Mouse (Mus musculus) forebrain, embryonic 10.5 days (tissue): ENCODE measurements around the gene Ifna15. TPM values are rescaled to one million over a fixed set of nuclear protein-coding genes. Genes with fewer than 3 reads are reported as not detected.
A peak's percentile ranks its signal among the peaks of the same experiment; 100 is the strongest.
"Not testable (repeated sequence)": the region's sequence is repeated elsewhere in the genome, so short reads cannot be mapped to it uniquely, and the experiment has no call there.

ENCODE experiments used
- DNase-seq: peaks from one replicate; pipeline ENCODE4 v3.0.0-alpha.2; 2017; ENCODE audit warnings: low spot score; ENCODE audit errors: extremely low spot score
- H3K27ac ChIP-seq: fragments of 300-500 bp; sonication (generic); 2 replicates; pipeline ENCODE4 v1.5.1; 2016; ENCODE audit warnings: mild to moderate bottlenecking
- H3K27me3 ChIP-seq: fragments of 300-500 bp; sonication (generic); 2 replicates; pipeline ENCODE4 v1.6.1; 2016; ENCODE audit warnings: mild to moderate bottlenecking; ENCODE audit not compliant: poor library complexity, severe bottlenecking
- H3K36me3 ChIP-seq: fragments of 300-500 bp; sonication (generic); replicated peaks from 2 replicates; pipeline ENCODE4 v1.6.1; 2016; ENCODE audit warnings: mild to moderate bottlenecking, moderate library complexity
- H3K4me1 ChIP-seq: fragments of 300-500 bp; sonication (generic); 2 replicates; pipeline ENCODE4 v1.6.1; 2016
- H3K4me3 ChIP-seq: fragments of 300-500 bp; sonication (generic); 2 replicates; pipeline ENCODE4 v1.5.1; 2016; ENCODE audit warnings: mild to moderate bottlenecking, moderate library complexity
- H3K9me3 ChIP-seq: fragments of 300-500 bp; sonication (generic); 2 replicates; pipeline ENCODE4 v1.6.1; 2016; ENCODE audit warnings: mild to moderate bottlenecking, moderate library complexity
- WGBS: fragments of 180-500 bp; shearing (Covaris S2); methylation state at CpG from one replicate; pipeline ENCODE4 v1.1.7; 2016; 5-methylcytosine and 5-hydroxymethylcytosine counted together
- polyA plus RNA-seq: library from polyadenylated mRNA; unstranded; fragments of >200 nt; fragmentation: Nextera tagmentation; extraction: Ambion mirVana; gene quantifications from 2 replicates; pipeline ENCODE4 v1.2.1, GENCODE M21; 2016

The Ifna15 gene
- not detected in 2 replicates for polyA plus RNA-seq

DNA sequence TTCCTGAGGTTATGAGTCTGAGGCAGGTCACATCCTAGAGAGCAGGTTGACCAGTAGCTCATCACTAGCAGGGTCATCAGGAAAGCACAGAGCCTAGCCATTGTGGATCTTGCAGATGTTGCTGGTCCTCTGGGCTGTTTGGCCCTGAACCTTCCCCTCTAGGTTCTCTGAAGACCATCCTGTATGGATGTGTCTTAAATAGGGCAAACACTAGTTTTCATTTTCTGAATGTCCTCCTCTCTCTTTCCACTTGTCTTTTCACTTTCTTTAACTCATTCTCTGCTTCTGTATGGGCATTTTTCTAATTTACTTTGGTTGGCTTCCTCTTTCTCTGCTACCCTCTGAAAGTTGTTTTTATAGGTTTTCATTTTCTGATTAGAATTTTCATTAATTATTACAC is at the start of gene Ifna15:
TSS of gene Ifna15 (minus strand) at position 101 of the 400 bp plus-strand sequence.
- H3K4me1 ChIP-seq, DNase-seq, H3K27me3 ChIP-seq, H3K36me3 ChIP-seq, H3K27ac ChIP-seq, H3K9me3 ChIP-seq, H3K4me3 ChIP-seq: not testable (repeated sequence)

DNA sequence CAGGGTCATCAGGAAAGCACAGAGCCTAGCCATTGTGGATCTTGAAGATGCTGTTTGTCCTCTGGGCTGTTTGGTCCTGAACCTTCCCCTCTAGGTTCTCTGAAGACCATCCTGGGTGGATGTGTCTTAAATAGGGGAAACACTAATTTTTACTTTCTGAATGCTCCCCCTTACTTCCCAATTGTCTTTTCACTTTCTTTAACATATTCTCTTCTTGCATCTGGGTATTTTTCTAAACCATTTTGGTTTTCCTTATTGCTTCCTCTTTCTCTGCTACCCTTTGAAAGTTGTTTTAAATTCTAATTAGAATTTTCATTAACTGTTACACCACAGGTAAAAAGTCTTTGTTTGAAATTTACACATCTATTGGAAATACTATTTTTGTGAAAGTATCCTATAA is 45.2 kb upstream of the Ifna15 start, which contains the start of gene Ifna12:
TSS of gene Ifna12 (minus strand) at position 101 of the 400 bp plus-strand sequence.
- Histone ChIP-seq H3K9me3 (no peaks in the 10 kb centered on the region), H3K27ac (no peak within 1 kb of the TSS), H3K27me3 (no peaks in the 10 kb centered on the region), H3K36me3 (no peaks in the 10 kb centered on the region), H3K4me3 (no peak within 1 kb of the TSS), H3K4me1 (no peaks in the 10 kb centered on the region)
- no peak for DNase-seq

DNA sequence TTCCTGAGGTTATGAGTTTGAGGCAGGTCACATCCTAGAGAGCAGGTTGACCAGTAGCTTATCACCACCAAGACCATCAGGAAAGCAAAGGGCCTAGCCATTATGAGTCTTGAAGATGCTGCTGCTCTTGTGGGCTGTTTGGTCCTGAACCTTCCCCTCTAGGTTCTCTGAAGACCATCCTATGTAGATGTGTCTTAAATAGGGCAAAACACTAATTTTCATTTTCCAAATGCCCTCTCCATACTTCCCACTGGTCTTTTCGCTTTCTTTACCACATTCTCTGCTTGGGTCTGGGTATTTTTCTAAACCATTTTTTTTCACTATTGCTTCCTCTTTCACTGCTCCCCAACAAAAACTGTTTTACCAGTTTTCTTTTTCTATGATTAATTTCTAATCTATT is 34.2 kb upstream of the Ifna15 start, which contains the start of gene Ifna9:
TSS of gene Ifna9 (minus strand) at position 101 of the 400 bp plus-strand sequence.
- H3K36me3 ChIP-seq = no peaks in the 10 kb centered on the region
- H3K27me3 ChIP-seq = no peaks in the 10 kb centered on the region
- no peak within 1 kb of the TSS for H3K4me3 ChIP-seq
- H3K27ac ChIP-seq = no peak within 1 kb of the TSS
- H3K9me3 ChIP-seq = no peaks in the 10 kb centered on the region
- DNase-seq = no peak
- 88% methylated on average over 1 of the region's 1 CpGs for WGBS
- no peaks in the 10 kb centered on the region for H3K4me1 ChIP-seq

DNA sequence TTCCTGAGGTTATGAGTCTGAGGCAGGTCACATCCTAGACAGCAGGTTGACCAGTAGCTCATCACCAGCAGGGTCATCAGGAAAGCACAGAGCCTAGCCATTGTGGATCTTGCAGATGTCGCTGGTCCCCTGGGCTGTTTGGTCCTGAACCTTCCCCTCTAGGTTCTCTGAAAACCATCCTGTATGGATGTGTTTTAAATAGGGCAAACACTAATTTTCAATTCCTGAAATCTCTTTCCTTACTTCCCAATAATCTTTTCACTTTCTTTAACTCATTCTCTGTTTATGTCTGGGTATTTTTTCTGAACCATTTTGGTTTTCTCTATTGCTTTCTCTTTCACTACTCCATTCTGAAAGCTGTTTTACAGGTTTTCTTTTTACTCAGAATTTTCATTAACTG is 13.7 kb upstream of the Ifna15 start, which contains the start of gene Ifna14:
TSS of gene Ifna14 (minus strand) at position 101 of the 400 bp plus-strand sequence.
- H3K36me3 ChIP-seq = no peaks in the 10 kb centered on the region
- H3K27ac ChIP-seq = no peak within 1 kb of the TSS
- 84% methylated on average over 1 of the region's 1 CpGs for WGBS
- no peak within 1 kb of the TSS for H3K4me3 ChIP-seq
- no peaks in the 10 kb centered on the region for H3K4me1 ChIP-seq
- no peak for DNase-seq
- no peaks in the 10 kb centered on the region for H3K9me3 ChIP-seq
- no peaks in the 10 kb centered on the region for H3K27me3 ChIP-seq

DNA sequence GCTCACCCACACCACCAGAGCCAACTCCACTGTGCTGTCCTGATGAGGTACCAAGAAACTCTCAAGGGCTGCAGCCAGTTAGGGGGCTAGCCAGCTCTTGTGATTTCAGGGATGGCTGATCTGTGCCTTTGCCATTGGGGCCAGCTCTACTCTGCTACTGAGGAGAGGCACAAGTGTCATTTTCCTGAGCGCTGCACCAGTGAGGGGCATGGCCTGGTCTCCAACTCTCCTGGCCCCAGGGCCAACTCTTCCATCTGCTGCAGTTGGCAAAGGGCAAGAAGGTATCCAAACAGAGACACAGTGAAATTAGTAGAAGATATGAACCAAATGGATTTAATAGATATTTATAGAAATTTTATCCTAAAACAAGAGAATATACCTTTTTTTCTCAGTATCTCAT is 3.7 kb upstream of the Ifna15 start:
- no peaks in the 10 kb centered on the region for H3K36me3 ChIP-seq
- DNase-seq = no peak
- WGBS = 97% methylated on average over 1 of the region's 1 CpGs
- H3K9me3 ChIP-seq = no peaks in the 10 kb centered on the region
- no peaks in the 10 kb centered on the region for H3K4me1 ChIP-seq
- no peak overlapping the region for H3K4me3 ChIP-seq
- no peak overlapping the region for H3K27ac ChIP-seq
- H3K27me3 ChIP-seq = no peaks in the 10 kb centered on the region

DNA sequence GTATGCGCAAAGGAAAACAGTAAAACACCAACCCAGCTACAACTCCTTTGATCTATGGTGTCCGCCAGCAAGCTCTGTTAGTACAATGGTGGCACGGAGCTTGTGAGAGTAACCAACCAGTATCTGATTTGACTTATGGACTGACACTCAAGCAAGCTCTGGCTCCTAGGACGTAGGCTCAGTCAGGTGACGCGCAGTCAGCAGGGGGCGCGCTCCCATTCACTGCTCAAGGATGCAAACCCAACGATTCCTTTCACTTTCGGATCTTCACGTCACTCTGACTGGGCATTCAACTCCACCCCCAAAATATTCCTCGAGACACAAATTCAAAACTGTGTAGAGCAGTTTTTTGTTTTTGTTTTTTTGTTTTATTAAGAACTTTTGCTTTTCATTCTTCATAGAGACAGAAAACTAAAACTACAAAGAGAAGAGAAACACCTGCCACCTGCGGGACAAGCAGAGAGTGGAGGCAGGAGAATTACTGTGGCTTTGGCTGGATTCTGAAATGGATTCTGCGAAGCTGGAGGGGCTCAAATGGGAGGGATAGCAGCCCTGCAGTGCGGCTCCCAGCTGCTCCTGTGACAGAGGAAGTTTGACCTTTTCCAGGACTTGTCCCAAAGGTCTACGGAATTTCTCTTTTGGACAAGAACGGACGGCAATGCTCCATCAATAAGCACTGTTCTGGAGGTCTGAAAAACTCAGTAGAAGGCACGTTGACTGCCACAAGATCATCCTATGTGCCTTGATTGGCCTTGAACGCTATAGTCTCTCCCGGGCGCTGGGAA is 7.7 kb downstream of the Ifna15 start:
- no peak overlapping the region for H3K27ac ChIP-seq
- DNase-seq = peak; percentile 64
- peak overlapping the region; percentile 32 for H3K4me3 ChIP-seq
- H3K4me1 ChIP-seq = peaks cover 9% of the 10 kb centered on the region; the same call in 1 of the 2 replicates
- no peaks in the 10 kb centered on the region for H3K9me3 ChIP-seq
- WGBS = 37% methylated on average over 22 of the region's 22 CpGs
- H3K36me3 ChIP-seq = no peaks in the 10 kb centered on the region
- no peaks in the 10 kb centered on the region for H3K27me3 ChIP-seq

DNA sequence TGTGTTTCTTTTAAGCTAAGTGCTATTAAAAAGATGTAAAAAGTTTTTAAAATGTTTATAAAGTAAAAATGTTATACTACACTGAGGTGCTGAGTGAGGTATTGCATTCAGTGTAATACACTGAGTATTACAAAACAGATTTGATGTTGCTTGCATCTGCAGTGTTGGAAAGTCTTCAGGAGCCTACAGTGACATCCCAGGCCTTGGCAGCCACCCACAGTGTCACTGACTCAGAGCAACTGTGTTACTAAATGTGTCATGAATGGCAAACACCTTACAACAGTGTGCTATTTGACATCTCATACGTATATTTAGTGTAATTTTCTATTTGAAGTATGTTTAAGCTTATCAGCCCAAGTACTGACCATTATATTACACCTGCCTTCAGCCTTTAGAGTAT is 10.1 kb downstream of the Ifna15 start:
- no peaks in the 10 kb centered on the region for H3K9me3 ChIP-seq
- no peaks in the 10 kb centered on the region for H3K36me3 ChIP-seq
- peaks cover 9% of the 10 kb centered on the region; the same call in 1 of the 2 replicates for H3K4me1 ChIP-seq
- WGBS = 90% methylated on average over 1 of the region's 1 CpGs
- no peaks in the 10 kb centered on the region for H3K27me3 ChIP-seq
- DNase-seq = no peak
- no peak overlapping the region for H3K4me3 ChIP-seq
- no peak overlapping the region for H3K27ac ChIP-seq

DNA sequence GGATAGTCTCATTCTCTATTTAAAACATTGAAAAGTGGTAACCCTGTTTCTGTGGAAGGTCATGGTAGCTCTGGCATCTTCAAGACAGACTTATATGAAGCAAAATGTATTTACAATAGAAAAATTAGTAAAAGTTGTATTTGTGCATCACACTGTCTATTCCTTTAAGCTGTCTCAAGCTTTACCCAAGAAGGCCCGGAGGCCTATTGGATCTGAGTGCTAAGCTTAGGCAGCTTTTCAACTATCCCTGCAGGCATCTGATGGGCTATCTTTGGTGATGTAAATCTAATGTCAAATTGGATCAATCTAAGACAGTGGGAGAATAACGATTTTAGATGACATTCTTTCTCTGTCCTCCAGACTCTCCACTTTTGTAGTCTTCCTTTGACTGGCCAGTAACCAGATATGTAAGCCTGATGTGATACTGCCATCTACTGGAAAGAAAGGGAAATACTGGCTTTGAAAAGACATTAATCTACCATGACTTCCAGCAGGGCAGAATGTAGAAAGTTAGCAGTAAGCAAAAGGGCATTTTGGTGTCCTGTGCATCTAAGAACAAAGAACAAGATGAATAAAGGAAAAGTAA is 14.3 kb downstream of the Ifna15 start:
- Histone ChIP-seq H3K27ac (no peak overlapping the region), H3K4me1 (no peaks in the 10 kb centered on the region), H3K9me3 (no peaks in the 10 kb centered on the region), H3K36me3 (no peaks in the 10 kb centered on the region), H3K4me3 (no peak overlapping the region), H3K27me3 (no peaks in the 10 kb centered on the region)
- WGBS = 53% methylated on average over 2 of the region's 2 CpGs
- DNase-seq = no peak

DNA sequence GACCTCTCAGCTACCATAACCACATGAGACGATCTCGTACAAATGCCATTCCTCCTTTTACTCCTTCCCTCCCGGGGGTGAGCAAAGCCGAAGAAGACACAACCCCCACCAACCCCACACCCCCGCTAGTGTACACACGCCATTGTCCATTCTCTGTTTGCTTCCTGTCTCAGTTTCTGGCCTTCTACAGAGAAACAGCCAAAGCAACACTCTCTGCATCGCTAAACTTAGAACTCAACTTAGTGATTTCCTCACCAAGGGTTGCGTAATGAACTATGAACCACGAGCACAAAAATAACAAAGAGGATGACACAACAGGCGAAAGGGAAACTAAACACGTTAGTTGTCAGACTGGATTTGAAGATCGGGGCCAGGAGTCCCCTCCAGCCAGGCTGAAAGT is 20.7 kb downstream of the Ifna15 start:
- H3K9me3 ChIP-seq = no peaks in the 10 kb centered on the region
- no peak overlapping the region for H3K4me3 ChIP-seq
- no peaks in the 10 kb centered on the region for H3K27me3 ChIP-seq
- DNase-seq = no peak
- H3K4me1 ChIP-seq = no peaks in the 10 kb centered on the region
- no peaks in the 10 kb centered on the region for H3K36me3 ChIP-seq
- H3K27ac ChIP-seq = no peak overlapping the region
- WGBS = 86% methylated on average over 12 of the region's 12 CpGs

DNA sequence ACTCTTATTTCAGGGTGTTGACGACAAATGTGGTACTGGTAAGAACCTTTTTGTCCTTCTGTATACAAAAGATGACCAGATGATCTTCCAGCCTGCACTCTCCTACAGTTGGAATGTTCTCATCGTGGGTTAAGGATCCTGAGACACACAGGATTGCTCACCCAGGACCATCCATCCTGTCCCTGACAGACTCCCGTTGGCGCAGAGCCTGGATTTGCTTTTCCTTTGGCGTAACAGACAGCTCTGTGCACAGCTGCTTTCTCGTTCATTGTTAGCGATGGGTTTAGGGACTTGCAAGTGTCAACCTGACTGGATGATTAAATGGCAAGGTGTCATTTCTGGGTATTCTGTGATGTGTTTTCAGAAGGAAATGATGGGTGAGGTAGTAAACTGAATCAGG is 21.4 kb downstream of the Ifna15 start:
- H3K36me3 ChIP-seq = no peaks in the 10 kb centered on the region
- WGBS = 90% methylated on average over 7 of the region's 7 CpGs
- no peaks in the 10 kb centered on the region for H3K9me3 ChIP-seq
- H3K27me3 ChIP-seq = no peaks in the 10 kb centered on the region
- DNase-seq = no peak
- H3K4me3 ChIP-seq = no peak overlapping the region
- H3K4me1 ChIP-seq = no peaks in the 10 kb centered on the region
- H3K27ac ChIP-seq = no peak overlapping the region

DNA sequence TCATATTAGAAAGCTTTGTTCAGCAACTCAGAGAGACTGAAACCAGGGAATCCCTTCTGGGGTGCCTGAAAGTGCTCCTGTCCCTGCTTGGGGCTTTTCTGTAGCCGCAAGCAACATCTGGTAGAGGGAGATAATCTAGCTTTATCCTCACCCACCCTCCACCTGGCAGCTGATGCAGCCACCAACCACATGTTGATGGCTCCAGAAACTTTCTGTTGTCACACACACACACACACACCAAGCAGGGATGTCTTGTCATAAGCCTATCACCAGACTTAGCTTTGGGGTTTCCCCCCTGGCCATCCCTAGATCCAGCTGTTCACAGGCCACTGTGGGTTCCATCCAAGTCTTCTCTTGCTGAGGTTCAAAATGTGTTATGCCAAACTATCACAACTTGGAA is 22.3 kb downstream of the Ifna15 start:
- DNase-seq = no peak
- H3K27me3 ChIP-seq = no peaks in the 10 kb centered on the region
- no peaks in the 10 kb centered on the region for H3K36me3 ChIP-seq
- H3K4me3 ChIP-seq = no peak overlapping the region
- H3K27ac ChIP-seq = no peak overlapping the region
- WGBS = 92% methylated on average over 1 of the region's 1 CpGs
- no peaks in the 10 kb centered on the region for H3K9me3 ChIP-seq
- no peaks in the 10 kb centered on the region for H3K4me1 ChIP-seq

DNA sequence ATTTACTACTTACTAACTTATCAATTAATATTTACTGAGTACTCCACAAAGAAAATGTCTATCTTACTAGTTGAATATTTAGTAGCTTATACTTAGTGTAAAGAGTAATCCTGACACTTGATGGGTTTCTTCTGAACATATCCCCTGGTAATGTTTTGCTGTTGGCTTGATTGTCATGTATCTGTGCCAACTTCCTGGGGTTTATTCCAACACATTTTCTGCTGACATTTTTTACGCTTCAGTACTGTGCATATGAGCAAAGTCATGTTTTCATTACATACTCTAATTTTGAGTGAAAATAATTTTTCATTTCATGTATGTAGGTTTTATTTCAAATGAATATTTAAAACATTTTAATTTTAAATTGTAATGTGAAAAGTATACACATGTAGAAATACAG is 23.1 kb downstream of the Ifna15 start:
- H3K27ac ChIP-seq = no peak overlapping the region
- no peak for DNase-seq
- no peak overlapping the region for H3K4me3 ChIP-seq
- no peaks in the 10 kb centered on the region for H3K9me3 ChIP-seq
- 96% methylated on average over 1 of the region's 1 CpGs for WGBS
- peaks cover 4% of the 10 kb centered on the region for H3K4me1 ChIP-seq
- H3K36me3 ChIP-seq = no peaks in the 10 kb centered on the region
- H3K27me3 ChIP-seq = no peaks in the 10 kb centered on the region

DNA sequence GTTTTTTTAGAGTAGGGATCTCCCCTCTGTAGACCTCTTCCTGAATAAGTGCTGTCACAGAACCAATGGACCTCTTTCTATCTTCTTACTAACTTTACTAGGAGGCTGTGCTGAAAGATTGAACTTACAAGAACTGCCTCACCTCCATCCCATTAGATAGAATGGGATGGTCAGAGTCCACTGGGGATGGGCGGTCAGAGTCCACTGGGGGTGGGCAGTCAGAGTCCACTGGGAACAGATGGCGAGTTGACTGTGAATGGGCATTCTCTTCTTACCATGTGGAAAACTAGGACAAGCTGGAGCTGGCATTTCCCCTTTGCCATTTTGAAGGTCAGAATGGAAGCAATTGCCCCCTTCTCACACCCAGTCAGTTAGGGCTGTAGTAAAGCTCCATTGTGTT is 24.5 kb downstream of the Ifna15 start:
- Histone ChIP-seq H3K36me3 (no peaks in the 10 kb centered on the region), H3K4me1 (peaks cover 5% of the 10 kb centered on the region), H3K9me3 (no peaks in the 10 kb centered on the region), H3K27me3 (no peaks in the 10 kb centered on the region), H3K27ac (no peak overlapping the region), H3K4me3 (no peak overlapping the region)
- 96% methylated on average over 2 of the region's 2 CpGs for WGBS
- no peak for DNase-seq
